Mouse (Mus musculus): ENCODE data around the gene Dhcr24.
A peak's percentile ranks its signal among the peaks of the same experiment; 100 is the strongest.

The Dhcr24 gene

DNA sequence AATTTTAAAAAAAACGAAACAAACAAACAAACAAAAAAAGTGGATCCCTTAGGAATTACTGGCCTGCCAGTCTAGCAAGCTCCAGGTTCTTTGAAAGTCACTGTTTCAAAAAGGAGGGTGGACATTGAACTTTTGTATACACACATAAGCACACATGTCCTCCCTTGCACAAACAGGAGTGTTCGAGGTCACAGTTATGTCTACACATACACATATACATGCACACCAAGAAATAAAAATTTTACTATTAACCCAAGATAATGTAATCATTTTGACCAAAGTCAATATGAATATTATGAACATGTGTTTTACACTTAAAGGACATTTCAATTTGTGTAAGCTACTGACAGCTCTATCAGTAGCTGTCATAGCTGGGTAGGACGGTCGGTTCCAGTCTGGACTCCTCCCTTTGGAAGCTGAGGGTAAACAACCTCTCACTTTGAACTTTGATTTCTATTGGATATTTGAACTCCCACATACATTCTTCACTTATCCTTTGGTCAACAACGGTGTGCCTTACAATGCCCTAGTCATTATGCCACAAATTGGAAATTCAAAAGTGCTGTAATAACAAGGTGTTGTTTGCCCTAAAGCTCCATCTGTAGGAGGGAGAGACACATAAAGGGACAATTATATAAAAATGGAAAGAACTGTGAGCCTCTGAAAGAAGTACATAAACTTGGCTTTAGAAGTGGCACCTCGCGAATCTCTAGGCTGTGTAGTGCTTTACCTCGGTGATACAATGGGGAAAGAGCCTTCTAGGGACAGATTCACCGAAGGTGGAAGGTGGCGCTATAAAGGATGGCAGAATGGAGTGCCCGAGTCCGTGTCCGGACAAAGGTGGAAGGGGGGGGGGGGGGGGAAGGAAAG is 1.3 kb upstream of the Dhcr24 start:
- DNase-seq (ENCODE audit: extremely low read depth, low read depth): no peak

DNA sequence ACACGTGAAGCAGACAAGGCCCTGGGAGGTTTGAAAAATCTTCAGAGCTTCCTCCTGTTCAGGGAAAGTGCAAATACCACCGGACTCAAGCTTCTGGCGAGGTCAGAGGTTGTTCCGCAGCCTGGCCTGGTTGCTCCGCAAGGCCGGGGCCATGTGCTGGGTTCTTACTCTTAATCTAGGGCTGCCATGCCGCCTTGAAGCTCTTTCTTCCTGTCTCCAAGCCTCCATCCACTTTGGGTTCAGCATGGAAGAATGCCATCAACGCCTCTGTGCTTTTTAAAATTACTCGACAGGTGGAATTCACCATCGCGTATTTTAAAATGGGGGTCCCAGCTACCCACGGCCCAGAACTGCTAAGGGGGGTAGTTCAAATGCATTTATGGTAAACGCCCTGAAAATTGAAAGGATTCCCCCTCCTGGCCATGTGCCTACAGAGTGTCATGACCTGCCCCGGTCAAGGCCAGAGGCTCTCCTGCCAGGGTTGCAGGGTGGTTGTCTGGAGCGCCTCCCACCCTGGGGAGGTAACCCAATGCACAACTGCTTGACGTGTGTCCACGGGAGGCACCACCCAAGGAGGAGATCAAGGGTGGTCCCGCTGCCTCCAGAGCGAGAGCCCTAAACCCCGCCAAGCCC is 509 bp upstream of the Dhcr24 start:
- no peak for DNase-seq (ENCODE audit: extremely low read depth, low read depth)

- DNase-seq (ENCODE audit: extremely low read depth, low read depth): peak; percentile 20
Observed at GRCm38 (mm10) chr4:106562006-106562405, 1.2 kb downstream of the Dhcr24 start.

- DNase-seq (ENCODE audit: extremely low read depth, low read depth): peak; percentile 17
Observed at GRCm38 (mm10) chr4:106562837-106563790, 2.3 kb downstream of the Dhcr24 start.

GRCm38 (mm10) chr4:106564161-106564560 is 3.3 kb downstream of the Dhcr24 start:
- DNase-seq (ENCODE audit: extremely low read depth, low read depth): no peak

DNA sequence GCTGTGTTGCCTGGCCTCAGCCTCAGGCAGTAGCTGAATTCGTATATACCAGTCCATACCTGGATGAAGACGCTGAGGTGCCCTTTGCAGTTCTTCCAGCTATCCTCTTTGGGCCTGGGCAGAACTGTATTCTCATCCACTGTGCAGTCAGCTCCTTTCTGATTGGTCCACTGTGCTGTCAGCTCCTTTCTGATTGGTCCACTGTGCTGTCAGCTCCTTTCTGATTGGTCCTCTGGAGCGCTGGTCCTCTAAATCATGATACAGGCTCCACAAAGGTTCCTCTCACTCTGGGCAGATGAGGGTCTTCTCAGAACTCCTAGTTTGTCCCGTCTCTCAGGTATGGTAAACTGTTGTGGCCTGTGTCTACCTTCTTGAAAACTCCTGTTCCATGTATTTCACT is 8.8 kb downstream of the Dhcr24 start:
- no peak for DNase-seq (ENCODE audit: extremely low read depth, low read depth)

DNA sequence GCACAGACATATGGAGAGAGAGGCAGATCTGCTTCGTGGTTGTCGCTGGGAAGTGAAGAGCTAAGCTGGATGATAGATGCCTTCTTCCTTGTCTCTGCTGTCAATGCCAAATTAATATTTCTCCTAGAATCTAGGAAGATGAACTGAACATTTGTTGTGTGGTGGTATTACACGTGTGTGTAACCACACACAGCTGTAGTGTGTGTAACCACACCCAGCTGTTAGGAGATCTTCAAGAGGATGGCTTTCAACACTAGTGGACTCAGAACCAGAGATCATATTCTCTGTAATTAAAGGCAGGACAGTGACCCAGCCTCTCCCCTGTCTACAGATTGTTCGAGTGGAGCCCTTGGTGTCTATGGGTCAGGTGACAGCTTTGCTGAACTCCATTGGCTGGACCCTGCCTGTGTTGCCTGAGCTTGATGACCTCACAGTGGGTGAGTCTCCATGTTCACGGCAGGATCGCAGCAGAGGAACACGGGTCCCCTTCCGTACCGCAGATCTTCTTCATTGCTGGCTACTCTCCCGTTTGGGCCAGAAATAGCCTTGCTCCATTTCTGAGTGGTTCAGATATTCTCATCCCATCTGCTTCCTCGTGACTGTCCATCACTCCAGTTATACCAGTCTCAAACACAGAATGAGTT is 10.4 kb downstream of the Dhcr24 start:
- no peak for DNase-seq (ENCODE audit: extremely low read depth, low read depth)

GRCm38 (mm10) chr4:106575022-106575421 is 14.2 kb downstream of the Dhcr24 start:
- DNase-seq (ENCODE audit: extremely low read depth, low read depth): no peak

- DNase-seq (ENCODE audit: extremely low read depth, low read depth): no peak
Observed at GRCm38 (mm10) chr4:106577511-106577910, 16.7 kb downstream of the Dhcr24 start.

DNA sequence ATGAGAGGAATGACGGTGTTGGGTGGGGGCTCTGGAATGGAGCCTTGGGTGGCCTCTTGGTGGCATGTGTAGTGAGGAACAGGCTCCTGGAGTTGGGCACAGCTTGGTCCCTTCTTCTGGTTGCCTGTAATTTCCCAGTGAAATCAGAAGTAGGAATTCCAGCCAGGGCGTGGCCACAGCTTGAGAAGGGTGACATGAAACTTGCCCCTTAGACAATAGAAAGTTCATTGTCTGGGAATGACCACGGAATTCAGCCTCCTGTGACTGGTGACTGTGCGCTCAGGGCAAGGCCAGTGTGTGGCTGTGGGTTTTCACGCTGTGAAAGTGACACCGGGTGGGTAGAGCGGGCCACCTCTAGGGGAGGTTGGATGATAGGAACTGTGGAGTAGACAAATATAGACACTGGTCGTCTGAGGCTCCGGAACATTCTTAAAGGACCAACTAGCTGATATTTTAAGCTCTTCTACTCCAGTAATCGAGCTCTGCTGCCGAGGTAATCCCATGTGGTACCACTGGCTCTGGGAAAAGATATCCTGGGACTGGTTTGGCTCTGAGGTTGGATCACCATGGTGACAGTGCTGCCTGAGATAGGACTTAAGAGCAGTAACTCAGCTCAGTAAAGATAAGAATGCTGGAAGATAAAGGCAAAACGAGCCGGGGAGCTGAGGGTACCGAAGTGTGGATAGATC is 20.5 kb downstream of the Dhcr24 start:
- no peak for DNase-seq (ENCODE audit: extremely low read depth, low read depth)

- DNase-seq (ENCODE audit: extremely low read depth, low read depth): no peak
Observed at GRCm38 (mm10) chr4:106581865-106582204, 21.0 kb downstream of the Dhcr24 start.

DNA sequence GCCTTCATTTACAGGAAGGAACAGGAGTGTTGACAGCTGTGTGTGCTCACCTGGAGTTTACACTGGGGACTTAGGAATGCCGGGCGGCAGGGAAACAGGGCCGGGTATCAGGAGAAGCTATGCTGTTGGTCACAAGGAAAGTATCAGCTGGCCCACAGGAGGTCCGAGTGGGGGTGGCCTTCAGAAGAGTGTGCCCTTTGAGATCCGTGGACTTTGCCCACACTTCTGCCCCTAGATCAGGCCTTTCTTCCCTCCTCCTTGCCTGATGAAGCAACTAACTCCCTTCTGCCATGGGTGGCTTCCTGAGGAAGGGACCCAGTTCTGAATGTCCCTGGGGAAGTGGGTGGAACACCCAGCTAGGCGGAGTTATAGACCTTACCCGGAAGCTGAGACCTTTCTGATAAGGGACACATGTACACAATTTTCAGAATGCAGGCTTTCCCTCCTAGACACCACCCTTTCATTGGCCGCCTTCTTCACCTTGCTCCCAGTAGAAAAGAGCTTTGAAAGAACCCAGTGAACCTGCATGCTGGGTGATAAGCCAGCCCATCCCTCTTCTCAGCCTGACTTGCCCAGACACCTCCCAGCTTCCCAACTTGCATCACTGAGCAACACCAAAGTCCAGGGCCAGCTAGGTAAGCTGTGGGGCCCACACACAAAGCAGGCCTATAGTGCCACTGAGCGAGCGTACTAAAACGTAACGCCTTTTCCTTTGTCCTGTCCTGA is 21.8 kb downstream of the Dhcr24 start:
- DNase-seq (ENCODE audit: extremely low read depth, low read depth): peak; percentile 90

DNA sequence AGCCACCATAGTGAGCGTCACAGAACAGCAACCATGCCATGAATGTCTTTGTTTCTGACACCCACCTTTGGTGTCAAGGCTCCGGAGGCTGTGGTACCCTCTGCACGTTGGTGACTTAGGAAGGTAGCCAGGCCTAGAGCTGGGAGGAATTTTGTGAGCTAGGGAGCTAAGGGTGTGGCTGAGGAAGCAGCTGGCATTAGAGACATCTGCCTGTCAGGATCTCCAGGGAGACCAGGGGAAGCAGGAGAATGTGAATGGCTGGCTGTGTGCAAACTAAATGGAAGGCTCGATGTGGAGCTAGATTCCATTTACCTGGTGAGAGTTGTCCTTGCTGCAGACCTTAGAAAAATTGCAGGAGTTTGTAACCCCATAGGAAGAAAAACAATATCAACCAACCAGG is 23.8 kb downstream of the Dhcr24 start:
- DNase-seq (ENCODE audit: extremely low read depth, low read depth): no peak

DNA sequence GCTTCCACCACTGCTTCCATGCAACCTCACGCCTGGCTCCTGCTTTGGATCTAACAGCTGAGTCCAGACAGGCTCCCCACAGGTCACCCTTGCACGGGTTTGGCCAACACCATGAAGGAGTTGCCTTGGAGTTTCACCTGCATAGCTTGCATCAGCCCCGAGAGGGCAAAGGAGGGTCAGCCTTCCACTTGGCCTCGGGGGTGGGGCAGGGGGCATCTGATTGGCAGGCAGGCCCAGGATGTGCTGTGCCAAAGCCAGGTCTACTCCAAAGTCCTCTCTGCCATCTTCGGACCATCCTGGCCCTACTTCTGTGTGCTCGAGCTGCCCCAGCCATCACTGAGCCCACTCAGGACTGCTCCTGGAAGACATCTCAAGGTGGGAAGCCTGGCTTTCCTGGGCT is 26.2 kb downstream of the Dhcr24 start:
- DNase-seq (ENCODE audit: extremely low read depth, low read depth): no peak

DNA sequence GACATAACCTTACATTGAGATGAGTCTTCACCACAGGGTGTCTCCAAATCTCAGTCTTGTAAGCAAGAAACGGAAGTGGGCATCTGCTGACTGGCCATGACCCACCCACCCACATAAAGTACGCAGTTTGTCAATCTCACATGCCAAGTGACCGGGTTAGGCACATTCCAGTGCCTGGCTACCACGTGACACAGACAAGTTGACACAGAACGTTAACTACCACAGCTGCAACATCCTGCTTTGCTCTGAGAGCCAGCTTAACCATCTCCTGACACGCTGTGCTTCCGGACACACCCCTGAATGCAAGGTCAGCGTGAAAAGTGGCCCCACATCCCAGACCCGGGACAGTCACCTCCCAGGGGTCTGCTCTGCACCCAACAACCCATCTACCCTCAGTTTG is 29.3 kb downstream of the Dhcr24 start:
- no peak for DNase-seq (ENCODE audit: extremely low read depth, low read depth)

GRCm38 (mm10) chr4:106590871-106591270 is 30.0 kb downstream of the Dhcr24 start:
- DNase-seq (ENCODE audit: extremely low read depth, low read depth): no peak

DNA sequence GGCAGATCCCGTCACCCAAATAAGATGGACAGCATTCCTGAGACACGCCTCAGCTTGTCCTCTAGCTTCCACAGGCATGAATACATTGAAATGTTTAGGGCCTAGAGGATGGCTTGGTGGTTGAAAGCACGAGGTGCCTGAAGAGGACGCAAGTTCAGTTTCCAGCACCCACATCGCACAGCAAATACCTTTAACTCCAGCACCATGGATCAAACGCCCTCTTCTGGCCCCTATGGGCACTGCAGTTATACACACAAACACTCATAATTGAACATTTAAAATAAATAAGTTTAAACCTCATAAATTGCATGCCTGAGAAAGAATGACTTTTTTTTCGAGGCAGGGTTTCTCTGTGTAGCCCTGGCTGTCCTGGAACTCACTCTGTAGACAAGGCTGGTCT is 32.8 kb downstream of the Dhcr24 start:
- no peak for DNase-seq (ENCODE audit: extremely low read depth, low read depth)

DNA sequence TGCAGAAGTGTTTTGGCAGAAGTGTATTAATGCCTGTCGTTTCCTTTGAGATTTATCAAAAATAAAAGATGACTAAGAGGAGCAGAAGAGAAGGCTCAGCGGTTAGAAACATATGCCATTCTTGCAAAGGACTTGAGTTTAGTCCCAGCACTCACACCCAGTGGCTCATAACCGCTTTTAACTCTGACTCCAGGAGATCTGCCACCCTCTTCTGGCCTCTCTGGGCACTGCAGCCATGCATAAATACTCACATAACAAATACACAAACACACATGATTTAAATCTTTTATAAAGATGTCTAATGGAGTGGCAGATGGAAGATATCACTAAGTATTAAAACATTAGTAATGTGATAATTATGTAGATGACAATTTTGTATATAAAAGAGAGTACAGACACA is 35.4 kb downstream of the Dhcr24 start:
- DNase-seq (ENCODE audit: extremely low read depth, low read depth): no peak

DNA sequence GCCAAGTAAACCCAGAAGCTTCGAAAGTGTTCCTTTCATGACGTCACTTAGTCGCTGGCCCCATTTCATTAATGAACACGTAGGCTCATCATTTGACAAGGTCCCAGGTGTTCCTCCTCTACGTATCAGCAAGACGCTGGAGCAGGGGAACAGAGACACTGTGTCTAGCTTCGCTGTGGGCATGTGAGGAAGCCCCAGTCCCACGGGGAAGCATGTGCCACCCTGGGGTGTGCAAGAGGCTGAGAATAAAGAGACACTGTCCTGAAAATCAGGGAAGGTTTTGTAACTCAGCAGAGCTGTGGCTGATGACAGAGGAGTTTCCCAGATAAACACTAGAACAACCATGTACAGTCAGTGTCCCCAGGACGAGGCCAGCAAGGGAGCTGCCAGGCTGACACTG is 36.2 kb downstream of the Dhcr24 start:
- DNase-seq (ENCODE audit: extremely low read depth, low read depth): no peak

DNA sequence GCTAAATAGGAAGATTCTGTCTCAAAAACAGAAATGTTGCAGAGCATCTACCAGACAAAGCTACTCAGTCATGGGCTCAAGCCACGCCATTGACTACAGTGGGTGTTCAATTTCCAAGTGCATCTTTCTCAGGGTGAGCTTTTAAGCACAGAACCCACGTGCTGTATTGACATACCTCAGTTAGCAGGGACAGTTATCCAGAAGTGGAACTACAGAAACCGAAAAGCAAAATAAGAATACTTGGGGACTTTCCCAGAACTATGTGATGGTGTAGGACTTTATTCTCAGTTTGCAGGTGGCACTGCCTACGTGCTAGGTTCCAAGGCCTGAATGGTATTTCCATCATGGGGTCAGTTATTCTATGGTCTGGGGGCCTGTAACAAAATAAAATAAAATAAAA is 36.9 kb downstream of the Dhcr24 start:
- no peak for DNase-seq (ENCODE audit: extremely low read depth, low read depth)

Data from MEL-GATA-1-ER (cell line).